Comparison of ENCODE assay signal across 8 mouse cellular contexts in the genomic region with DNA sequence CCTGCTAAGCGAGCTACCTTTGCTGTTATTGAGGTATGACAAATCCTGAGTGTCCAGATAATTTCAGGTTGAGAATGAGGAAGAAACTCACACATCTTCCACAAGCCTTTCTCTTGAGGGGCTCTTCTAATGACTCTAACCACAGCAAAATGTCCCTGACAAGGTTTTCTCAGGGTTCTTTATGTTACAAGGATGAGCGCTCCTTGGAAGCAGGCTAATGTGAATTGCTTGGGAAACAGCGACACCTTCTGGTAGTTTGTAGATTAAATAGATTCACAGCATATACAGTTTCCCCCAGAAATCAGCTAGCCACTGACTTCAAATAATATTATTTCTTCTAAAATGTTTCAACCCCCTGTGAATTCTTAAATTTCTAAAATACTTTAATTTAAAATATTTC. TPM values are rescaled to one million over a fixed set of nuclear protein-coding genes. Genes with fewer than 3 reads are reported as not detected.
DNase-seq lines count a peak whose midpoint lies in the region; ATAC-seq and TF ChIP-seq lines count a peak whose summit lies in the region.
"Had no signal": no experiment of that assay in that cellular context is flagged by ENCODE, and none has a peak within 500 bp of the region (broad histone marks: within the 10 kb centered on the region; RNA-seq: fewer than 3 reads in every experiment).

No protein-coding gene starts in this region.

- peak; percentile 38; the same call in 1 of the 2 replicates for TF ChIP-seq CTCF in lung, adult 2 months (IDR thresholded peaks at IDR 0.05; ENCODE audit: insufficient read depth, low read length)

- no peaks in the 10 kb centered on the region for H3K9me3 ChIP-seq in forebrain, embryonic 10.5 days
- no peaks in the 10 kb centered on the region for H3K9me3 ChIP-seq in intestine, embryonic 15.5 days
- H3K9me3 ChIP-seq: heart, embryonic 15.5 days had no signal

- no peaks in the 10 kb centered on the region for H3K36me3 ChIP-seq in forebrain, embryonic 10.5 days (replicated peaks)
- no peaks in the 10 kb centered on the region for H3K36me3 ChIP-seq in intestine, embryonic 15.5 days
- H3K36me3 ChIP-seq: heart, embryonic 15.5 days had no signal

- H3K9ac ChIP-seq in intestine, embryonic 15.5 days = no peak overlapping the region
- H3K9ac ChIP-seq: heart, embryonic 15.5 days had no signal

- peak; percentile 51 for DNase-seq in urinary bladder, postnatal 14 days (ENCODE audit: low spot score)
- DNase-seq in urinary bladder, adult 2 months (ENCODE audit: low spot score) = no peak
- peak; percentile 83 for DNase-seq in adipocyte (ENCODE audit: low spot score)
- peak; percentile 42 for DNase-seq in forebrain, embryonic 10.5 days (ENCODE audit: extremely low spot score, low spot score)
- no peak for DNase-seq in lung, adult 2 months
- DNase-seq in retina, adult 2 months (ENCODE audit: low read depth, low spot score) = peak; percentile 33

- no peak overlapping the region for H3K4me2 ChIP-seq in intestine, embryonic 15.5 days (replicated peaks)
- H3K4me2 ChIP-seq: heart, embryonic 15.5 days had no signal

- H3K4me3 ChIP-seq in forebrain, embryonic 10.5 days = no peak overlapping the region
- H3K4me3 ChIP-seq in intestine, embryonic 15.5 days (replicated peaks) = no peak overlapping the region
- H3K4me3 ChIP-seq in lung, adult 2 months (replicated peaks; ENCODE audit: extremely low read depth, low read depth, low read length) = no peak overlapping the region
- H3K4me3 ChIP-seq: heart, embryonic 15.5 days had no signal

- peaks cover 10% of the 10 kb centered on the region; the same call in 1 of the 2 replicates for H3K27me3 ChIP-seq in forebrain, embryonic 10.5 days (ENCODE audit: poor library complexity, severe bottlenecking)
- H3K27me3 ChIP-seq in intestine, embryonic 15.5 days (replicated peaks) = no peaks in the 10 kb centered on the region
- H3K27me3 ChIP-seq: heart, embryonic 15.5 days had no signal

- H3K4me1 ChIP-seq in forebrain, embryonic 10.5 days = no peaks in the 10 kb centered on the region
- no peaks in the 10 kb centered on the region for H3K4me1 ChIP-seq in intestine, embryonic 15.5 days (replicated peaks)
- no peaks in the 10 kb centered on the region for H3K4me1 ChIP-seq in lung, adult 2 months (ENCODE audit: control insufficient read depth, insufficient read depth, low read length)
- H3K4me1 ChIP-seq: heart, embryonic 15.5 days had no signal

- peak; percentile 75 for ATAC-seq in intestine, embryonic 15.5 days

- no peak overlapping the region for H3K27ac ChIP-seq in forebrain, embryonic 10.5 days
- no peak overlapping the region for H3K27ac ChIP-seq in intestine, embryonic 15.5 days
- H3K27ac ChIP-seq: heart, embryonic 15.5 days had no signal

- 29% methylated on average over 3 of the region's 3 CpGs for WGBS in forebrain, embryonic 10.5 days
- 30% methylated on average over 3 of the region's 3 CpGs for WGBS in intestine, embryonic 15.5 days
- WGBS in lung, adult 2 months = 29% methylated on average over 3 of the region's 3 CpGs

- TF ChIP-seq POLR2A in lung, adult 2 months (IDR thresholded peaks at IDR 0.05; ENCODE audit: borderline replicate concordance, extremely low read depth, low read depth, low read length) = no peak

RNA-seq across cellular contexts. Expression of a gene that starts 9.0 kb away (rescaled TPM):
- 0.01 and 0.04 TPM in 2 replicates for polyA plus RNA-seq in urinary bladder, adult 2 months (2012; rRNA removed)
- polyA plus RNA-seq in forebrain, embryonic 10.5 days (2016; fragmentation: Nextera tagmentation; extraction: Ambion mirVana) = 0.07 TPM in 1 of 2 replicates, not detected in the other
- 0.08 and 0.09 TPM in 2 replicates for polyA plus RNA-seq in intestine, embryonic 15.5 days (2015; fragmentation: Nextera tagmentation; extraction: Ambion mirVana)
- not detected in 2 replicates for polyA plus RNA-seq in lung, adult 2 months (2012; rRNA removed)

RNA-seq across cellular contexts. Expression of a gene that starts 56.0 kb away (rescaled TPM):
- polyA plus RNA-seq in urinary bladder, adult 2 months (2012; rRNA removed) = 26.2 and 27.9 TPM in 2 replicates
- 7.8 and 8.5 TPM in 2 replicates for polyA plus RNA-seq in forebrain, embryonic 10.5 days (2016; fragmentation: Nextera tagmentation; extraction: Ambion mirVana)
- 6.9 and 7.5 TPM in 2 replicates for polyA plus RNA-seq in intestine, embryonic 15.5 days (2015; fragmentation: Nextera tagmentation; extraction: Ambion mirVana)
- 10.6 and 16.0 TPM in 2 replicates for polyA plus RNA-seq in lung, adult 2 months (2012; rRNA removed)

Comparison
In these comparisons a context has a peak if more than half of its experiments do, and no peak if none do; other contexts are left out.
1. DNase-seq: peak in urinary bladder, postnatal 14 days (single experiment), adipocyte (single experiment), forebrain, embryonic 10.5 days (single experiment) and retina, adult 2 months (single experiment); none in urinary bladder, adult 2 months (single experiment) and lung, adult 2 months (single experiment).